Mouse (Mus musculus): ENCODE results near the gene Gabrg1.

Gene Gabrg1

DNA sequence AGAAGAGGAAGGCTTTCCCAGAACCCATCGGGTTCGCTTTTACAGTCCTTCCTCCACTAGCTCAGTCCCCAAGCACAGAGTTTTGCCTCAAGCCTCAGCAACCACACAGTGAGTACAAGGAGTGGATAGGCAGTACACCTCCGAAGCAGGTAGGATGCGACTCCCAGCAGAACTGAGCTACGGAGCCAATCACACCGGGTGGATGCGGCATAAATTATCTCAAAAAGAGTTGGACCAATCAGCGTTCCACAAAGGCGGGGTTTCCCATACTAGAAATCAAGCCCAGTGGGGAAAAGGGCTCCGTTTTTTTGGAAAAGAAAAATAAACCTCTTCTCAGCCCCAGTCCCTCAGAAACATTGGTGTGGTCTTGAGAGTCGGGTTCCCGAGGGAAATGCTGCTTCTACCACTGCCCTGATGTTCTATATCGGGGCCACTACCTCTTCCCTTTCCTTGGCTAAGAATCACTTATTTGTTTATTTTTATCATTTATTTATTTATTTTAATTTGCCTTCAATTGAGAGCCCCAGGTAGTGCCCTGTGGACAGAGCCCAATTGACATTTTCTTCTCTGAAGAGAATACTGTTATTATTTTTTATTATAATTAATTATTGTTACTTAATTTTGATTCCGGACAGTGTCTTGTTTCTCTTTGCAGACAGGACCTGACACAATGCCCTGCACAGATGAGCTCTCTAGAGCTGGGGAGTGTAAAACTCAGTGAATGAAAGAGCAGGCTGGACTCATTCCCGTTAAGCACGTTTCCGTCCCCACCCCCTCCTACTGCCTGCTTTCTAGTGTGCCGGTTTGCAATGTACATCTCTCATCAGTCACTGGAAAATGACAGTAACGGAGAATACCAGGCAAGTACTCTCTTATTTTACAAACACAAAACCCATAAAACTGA is at the start of gene Gabrg1:
TSS of gene Gabrg1 (minus strand) at position 426 of the 904 bp plus-strand sequence.
- DNase-seq = no peak

DNA sequence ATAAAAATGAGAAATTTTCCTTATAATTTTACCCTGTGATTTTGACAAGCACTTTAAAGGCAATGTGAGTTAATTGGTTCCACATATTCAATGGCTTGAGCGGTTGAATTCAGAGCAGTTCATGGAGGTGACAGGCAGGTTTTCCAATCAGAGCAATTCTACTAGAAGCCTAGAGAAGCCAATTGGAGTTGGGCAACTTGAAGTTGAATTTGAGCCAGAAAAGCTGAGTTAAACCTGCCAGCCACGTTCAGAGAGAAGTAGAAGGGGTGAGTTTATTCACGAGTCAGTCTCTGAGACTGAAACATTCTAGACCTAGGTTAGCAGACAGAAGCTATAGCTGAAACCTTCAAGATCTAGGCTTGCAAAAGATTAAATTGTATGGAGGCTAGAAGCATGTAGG is 41.6 kb upstream of the Gabrg1 start:
- no peak for DNase-seq

DNA sequence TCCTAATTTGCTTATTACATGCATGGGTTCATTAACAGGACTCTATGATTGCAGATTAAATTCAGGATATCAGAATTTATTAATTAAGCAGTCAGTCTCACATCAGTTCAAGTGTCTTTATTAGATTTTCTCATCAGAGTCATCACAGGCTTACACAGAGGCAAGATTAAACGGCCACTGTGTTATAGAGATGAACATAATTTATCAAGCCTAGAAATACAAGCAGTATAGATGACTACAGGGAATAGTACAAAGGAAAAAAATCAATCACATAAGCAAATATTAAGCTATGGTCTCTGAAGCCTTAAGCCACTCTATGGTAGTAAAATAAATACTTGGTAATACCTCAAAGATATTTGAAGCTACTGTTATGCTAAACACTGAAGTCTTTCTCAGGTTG is 27.7 kb upstream of the Gabrg1 start:
- DNase-seq = no peak

DNA sequence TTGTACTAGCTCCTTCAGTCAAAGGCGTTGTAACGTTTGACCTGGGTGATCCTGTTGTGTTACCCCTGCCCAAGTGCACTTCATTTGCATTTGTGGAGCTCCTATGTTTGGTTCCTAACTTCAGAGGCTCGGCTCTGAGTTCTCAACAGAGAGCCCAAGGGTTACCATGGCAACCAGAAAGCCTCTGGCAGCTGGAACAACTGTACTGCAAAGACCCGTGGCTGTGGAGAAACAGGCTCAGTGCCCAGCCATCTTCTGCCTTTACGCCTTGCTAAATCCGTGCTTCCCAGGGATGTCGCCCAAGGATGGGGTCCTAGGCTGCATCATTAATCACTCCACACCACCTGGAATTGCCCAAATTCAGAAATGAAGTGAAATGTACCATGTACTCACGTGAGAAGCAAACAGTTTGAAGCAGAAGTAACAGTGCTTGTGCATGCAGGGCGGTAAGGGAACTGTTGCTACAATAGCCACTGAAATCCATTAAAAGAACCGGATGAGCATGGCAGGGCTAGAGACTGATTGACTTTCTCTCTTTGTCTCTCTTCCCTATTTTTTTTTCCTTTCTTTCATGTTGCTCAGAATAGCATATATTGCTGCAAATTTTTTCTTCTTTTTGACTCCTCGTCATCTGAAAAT is 798 bp upstream of the Gabrg1 start:
- DNase-seq = no peak

DNA sequence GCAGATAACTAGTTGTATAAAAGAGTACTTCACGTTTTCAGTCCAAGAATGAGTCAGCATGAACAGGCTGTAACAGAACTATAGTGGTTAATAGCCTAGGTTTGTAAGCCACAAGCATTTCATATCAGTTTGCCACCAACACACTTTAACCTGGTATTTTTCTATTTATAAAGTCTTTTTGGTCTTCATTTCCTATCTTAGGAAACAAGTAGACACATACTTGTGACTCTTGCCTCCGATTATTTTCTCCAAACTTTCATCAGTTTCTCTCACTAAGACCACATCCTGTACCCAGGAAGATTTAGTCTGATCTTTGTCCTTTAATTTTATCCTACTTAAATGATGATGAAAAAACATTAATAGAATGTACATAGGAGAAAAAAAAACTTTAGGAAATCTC is 23.7 kb downstream of the Gabrg1 start:
- DNase-seq = no peak

DNA sequence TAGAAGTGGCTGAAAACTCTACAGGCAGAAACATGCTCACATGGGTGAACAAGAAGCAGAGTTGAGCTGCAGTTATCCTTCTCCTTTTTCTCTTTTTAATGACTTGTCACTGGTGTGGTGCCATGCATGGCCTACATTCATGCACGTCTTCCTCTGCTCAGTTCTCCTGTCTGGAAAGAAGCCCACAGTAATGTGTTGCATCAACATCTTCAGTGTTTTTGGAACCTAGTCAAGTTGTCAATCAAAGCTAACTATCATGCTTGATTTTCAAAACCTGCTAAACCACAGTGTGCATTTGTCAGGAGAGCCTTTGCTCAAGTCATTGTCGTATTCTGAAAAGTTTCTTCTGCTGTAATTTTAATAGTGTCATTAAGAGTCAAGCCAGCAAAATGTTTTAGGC is 106.3 kb downstream of the Gabrg1 start:
- no peak for DNase-seq

DNA sequence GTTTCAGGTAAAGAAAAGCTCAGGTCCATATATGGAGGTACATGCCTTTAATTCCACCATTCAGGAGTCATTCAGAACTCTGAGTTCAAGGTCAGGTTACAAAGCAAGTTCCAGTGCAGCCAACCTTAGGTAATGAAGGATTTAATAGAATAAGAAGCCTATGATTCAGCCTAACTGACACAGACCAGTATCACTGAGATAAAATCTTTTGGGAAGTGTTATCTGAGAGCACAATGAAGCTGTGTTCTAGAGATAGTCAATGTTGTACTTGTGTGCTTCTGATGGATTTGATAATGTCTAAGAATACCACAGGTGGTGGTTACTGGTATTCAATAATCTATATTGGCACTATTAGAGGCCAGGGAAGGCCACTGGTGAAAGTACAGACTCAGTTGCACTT is 138.1 kb downstream of the Gabrg1 start:
- DNase-seq = no peak
